Mouse (Mus musculus) hindbrain, embryonic 11.5 days (tissue): ENCODE measurements around the gene Lhx3. TPM values are rescaled to one million over a fixed set of nuclear protein-coding genes. Genes with fewer than 3 reads are reported as not detected.

Experiments used
- ATAC-seq: fragments of 200-750 bp; cut with Nextera tagmentation; 2 replicates; pipeline ENCODE4 v1.8.0; 2017; ENCODE audit warnings: mild to moderate bottlenecking, moderate TSS enrichment, moderate library complexity; ENCODE audit not compliant: low FRiP score
- DNase-seq: peaks from one replicate; pipeline ENCODE4 v3.0.0-alpha.2; 2015; ENCODE audit warnings: low spot score
- H3K27ac ChIP-seq: fragments of 300-500 bp; sonication (generic); 2 replicates; pipeline ENCODE4 v1.5.1; 2014; ENCODE audit warnings: mild to moderate bottlenecking, low read depth, low read length
- H3K27me3 ChIP-seq: fragments of 300-500 bp; sonication (generic); 2 replicates; pipeline ENCODE4 v1.6.1; 2014; ENCODE audit warnings: mild to moderate bottlenecking, low read length, moderate library complexity, mixed read lengths; ENCODE audit not compliant: control insufficient read depth, insufficient read depth
- H3K36me3 ChIP-seq: fragments of 300-500 bp; sonication (generic); 2 replicates; pipeline ENCODE4 v1.6.1; 2014; ENCODE audit warnings: mild to moderate bottlenecking, low read length, moderate library complexity, mixed read lengths; ENCODE audit not compliant: control insufficient read depth, insufficient read depth
- H3K4me1 ChIP-seq: fragments of 300-500 bp; sonication (generic); replicated peaks from 2 replicates; pipeline ENCODE4 v1.6.1; 2014; ENCODE audit warnings: low read length, mixed read lengths; ENCODE audit not compliant: control insufficient read depth, insufficient read depth
- H3K4me2 ChIP-seq: fragments of 300-500 bp; sonication (generic); replicated peaks from 2 replicates; pipeline ENCODE4 v1.6.1; 2014; ENCODE audit warnings: mild to moderate bottlenecking, low read depth, low read length
- H3K4me3 ChIP-seq: fragments of 300-500 bp; sonication (generic); 2 replicates; pipeline ENCODE4 v1.5.1; 2014; ENCODE audit warnings: low read depth, low read length
- H3K9ac ChIP-seq: fragments of 300-500 bp; sonication (generic); 2 replicates; pipeline ENCODE4 v1.6.1; 2014; ENCODE audit warnings: low read depth, low read length
- H3K9me3 ChIP-seq: fragments of 300-500 bp; sonication (generic); 2 replicates; pipeline ENCODE4 v1.6.1; 2016; ENCODE audit warnings: low read length; ENCODE audit not compliant: control insufficient read depth
- WGBS: fragments of 180-500 bp; shearing (Covaris S2); extraction: QIAGEN DNeasy Blood & Tissue Kit; methylation state at CpG from one replicate; pipeline ENCODE4 v1.1.7; 2014; 5-methylcytosine and 5-hydroxymethylcytosine counted together
- polyA plus RNA-seq: library from polyadenylated mRNA; unstranded; fragments of >200 nt; fragmentation: Nextera tagmentation; extraction: Ambion mirVana; gene quantifications from 2 replicates; pipeline ENCODE4 v1.2.1, GENCODE M21; 2014

The Lhx3 gene
- polyA plus RNA-seq, 1 experiment from 2014 or later = 7.4 TPM

- H3K9ac ChIP-seq = no peak overlapping the region
- H3K36me3 ChIP-seq = peaks cover 10% of the 10 kb centered on the region
- no peak for DNase-seq
- H3K27me3 ChIP-seq = peaks cover 40% of the 10 kb centered on the region
- no peaks in the 10 kb centered on the region for H3K9me3 ChIP-seq
- no peak overlapping the region for H3K27ac ChIP-seq
- peaks cover 12% of the 10 kb centered on the region for H3K4me1 ChIP-seq
- WGBS = 81% methylated on average over 3 of the region's 3 CpGs
- H3K4me2 ChIP-seq = no peak overlapping the region
- no peak for ATAC-seq
- H3K4me3 ChIP-seq = no peak overlapping the region
Observed at GRCm38 (mm10) chr2:26209566-26209965, 1.5 kb upstream of the Lhx3 start.

DNA sequence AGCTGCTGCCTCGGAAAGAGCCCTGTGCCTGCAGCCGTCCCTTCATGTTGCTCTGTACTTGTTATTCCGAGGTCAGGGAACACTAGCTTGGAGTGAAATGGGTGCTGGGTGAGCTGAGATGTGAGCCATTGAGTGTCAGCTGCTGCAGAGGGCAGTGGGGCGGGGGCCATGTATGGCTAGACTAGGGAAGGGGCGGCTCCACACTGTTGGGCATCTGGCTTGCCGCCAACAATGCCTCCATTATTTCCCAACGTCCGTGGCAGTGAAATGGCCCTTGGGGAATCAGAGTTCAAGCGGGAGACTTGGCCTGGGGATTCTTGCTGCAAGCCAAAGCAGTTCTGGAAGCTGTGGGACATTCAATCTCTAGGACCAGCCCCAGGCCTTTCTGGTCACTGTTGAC lies 530 bp downstream of the Lhx3 start:
- H3K9ac ChIP-seq = no peak overlapping the region
- peaks cover 59% of the 10 kb centered on the region for H3K27me3 ChIP-seq
- H3K4me1 ChIP-seq = peaks cover 14% of the 10 kb centered on the region
- peak; percentile 57 for DNase-seq
- 10% methylated on average over 9 of the region's 9 CpGs for WGBS
- peak overlapping the region; percentile 30; the same call in 1 of the 2 replicates for H3K27ac ChIP-seq
- H3K4me2 ChIP-seq = peak overlapping the region; percentile 36; the same call in 1 of the 2 replicates
- peak overlapping the region; percentile 17; the same call in 1 of the 2 replicates for H3K4me3 ChIP-seq
- ATAC-seq = peak; percentile 79
- no peaks in the 10 kb centered on the region for H3K9me3 ChIP-seq
- peaks cover 10% of the 10 kb centered on the region for H3K36me3 ChIP-seq

- Histone ChIP-seq H3K4me2 (no peak overlapping the region), H3K9ac (no peak overlapping the region; the same call in 1 of the 2 replicates), H3K9me3 (no peaks in the 10 kb centered on the region), H3K4me3 (no peak overlapping the region), H3K36me3 (peaks cover 4% of the 10 kb centered on the region), H3K27ac (no peak overlapping the region), H3K27me3 (peaks cover 77% of the 10 kb centered on the region), H3K4me1 (peaks cover 24% of the 10 kb centered on the region)
- 12% methylated on average over 10 of the region's 10 CpGs for WGBS
- ATAC-seq (no peak), DNase-seq (peak; percentile 41)
Observed at GRCm38 (mm10) chr2:26205761-26206160, 2.3 kb downstream of the Lhx3 start.

- Histone ChIP-seq H3K9me3 (no peaks in the 10 kb centered on the region), H3K4me3 (no peak overlapping the region), H3K9ac (no peak overlapping the region), H3K36me3 (no peaks in the 10 kb centered on the region; the same call in 1 of the 2 replicates), H3K4me1 (peaks cover 24% of the 10 kb centered on the region), H3K4me2 (no peak overlapping the region), H3K27ac (no peak overlapping the region), H3K27me3 (peaks cover 83% of the 10 kb centered on the region)
- 2% methylated on average over 16 of the region's 16 CpGs for WGBS
- ATAC-seq (no peak), DNase-seq (peak; percentile 69)
Observed at GRCm38 (mm10) chr2:26205126-26205525, 3.0 kb downstream of the Lhx3 start.

DNA sequence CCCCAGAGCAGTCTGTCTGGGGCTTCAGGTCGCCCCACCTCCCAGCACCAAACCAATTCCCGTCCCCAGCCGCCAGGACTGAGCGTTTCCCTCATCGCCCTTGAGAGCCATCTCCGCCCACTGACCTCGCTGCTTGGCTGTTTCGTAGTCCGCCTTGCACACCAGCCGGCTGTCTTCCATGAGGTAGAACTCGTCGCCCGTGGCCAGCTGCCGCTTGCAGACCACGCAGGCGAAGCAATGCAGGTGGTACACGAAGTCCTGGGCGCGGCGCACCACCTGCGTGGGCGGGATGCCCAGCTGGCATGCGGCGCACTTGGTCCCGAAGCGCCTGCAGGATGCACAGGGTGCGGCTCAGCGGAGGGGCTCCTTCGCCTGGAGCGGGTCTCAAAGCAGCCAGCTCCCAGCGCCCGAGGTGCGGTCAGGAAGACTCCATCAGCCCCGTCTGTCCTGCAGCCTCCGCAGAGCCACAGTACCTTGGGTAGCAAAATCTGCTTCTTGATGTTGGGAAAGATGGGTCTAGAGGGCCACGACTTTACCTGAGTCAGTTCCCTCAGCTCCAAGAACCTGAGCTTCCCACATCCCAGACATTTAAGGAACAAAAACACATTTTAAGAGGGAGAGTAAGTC lies 5.1 kb downstream of the Lhx3 start:
- peak; percentile 63 for DNase-seq
- Histone ChIP-seq H3K4me1 (peaks cover 24% of the 10 kb centered on the region), H3K27ac (no peak overlapping the region)

GRCm38 (mm10) chr2:26201926-26202848 lies 5.9 kb downstream of the Lhx3 start:
- no peak for ATAC-seq
- Histone ChIP-seq H3K36me3 (no peaks in the 10 kb centered on the region), H3K4me3 (peak overlapping the region; percentile 13; the same call in 1 of the 2 replicates), H3K27ac (no peak overlapping the region), H3K27me3 (peaks cover 99% of the 10 kb centered on the region), H3K4me2 (peak overlapping the region; percentile 25), H3K4me1 (peaks cover 23% of the 10 kb centered on the region), H3K9ac (no peak overlapping the region), H3K9me3 (no peaks in the 10 kb centered on the region)
- peak; percentile 58 for DNase-seq
- WGBS = under 1% methylated on average over 77 of the region's 77 CpGs

More for the DNA sequence above, 5.1 kb downstream of the Lhx3 start:
- Histone ChIP-seq H3K36me3 (no peaks in the 10 kb centered on the region), H3K4me2 (peak overlapping the region; percentile 19), H3K9me3 (no peaks in the 10 kb centered on the region), H3K4me3 (peak overlapping the region; percentile 13; the same call in 1 of the 2 replicates), H3K27me3 (peaks cover 99% of the 10 kb centered on the region), H3K9ac (no peak overlapping the region)
- 1% methylated on average over 36 of the region's 36 CpGs for WGBS
- no peak for ATAC-seq

- H3K4me2 ChIP-seq = 0 out of 2 replicates have a peak overlapping the region, but pooled peaks have one; percentile 7
- peaks cover 82% of the 10 kb centered on the region for H3K27me3 ChIP-seq
- WGBS = 0% methylated on average over 10 of the region's 10 CpGs
- no peaks in the 10 kb centered on the region for H3K36me3 ChIP-seq
- no peak overlapping the region for H3K4me3 ChIP-seq
- no peaks in the 10 kb centered on the region for H3K9me3 ChIP-seq
- DNase-seq (peak; percentile 59), ATAC-seq (0 out of 2 replicates have a peak, but pooled peaks have one; percentile 33)
- H3K9ac ChIP-seq = no peak overlapping the region
- peaks cover 18% of the 10 kb centered on the region; the same call in 1 of the 2 replicates for H3K4me1 ChIP-seq
- 0 out of 2 replicates have a peak overlapping the region, but pooled peaks have one; percentile 13 for H3K27ac ChIP-seq
Observed at GRCm38 (mm10) chr2:26198488-26198887, 9.6 kb downstream of the Lhx3 start.

DNA sequence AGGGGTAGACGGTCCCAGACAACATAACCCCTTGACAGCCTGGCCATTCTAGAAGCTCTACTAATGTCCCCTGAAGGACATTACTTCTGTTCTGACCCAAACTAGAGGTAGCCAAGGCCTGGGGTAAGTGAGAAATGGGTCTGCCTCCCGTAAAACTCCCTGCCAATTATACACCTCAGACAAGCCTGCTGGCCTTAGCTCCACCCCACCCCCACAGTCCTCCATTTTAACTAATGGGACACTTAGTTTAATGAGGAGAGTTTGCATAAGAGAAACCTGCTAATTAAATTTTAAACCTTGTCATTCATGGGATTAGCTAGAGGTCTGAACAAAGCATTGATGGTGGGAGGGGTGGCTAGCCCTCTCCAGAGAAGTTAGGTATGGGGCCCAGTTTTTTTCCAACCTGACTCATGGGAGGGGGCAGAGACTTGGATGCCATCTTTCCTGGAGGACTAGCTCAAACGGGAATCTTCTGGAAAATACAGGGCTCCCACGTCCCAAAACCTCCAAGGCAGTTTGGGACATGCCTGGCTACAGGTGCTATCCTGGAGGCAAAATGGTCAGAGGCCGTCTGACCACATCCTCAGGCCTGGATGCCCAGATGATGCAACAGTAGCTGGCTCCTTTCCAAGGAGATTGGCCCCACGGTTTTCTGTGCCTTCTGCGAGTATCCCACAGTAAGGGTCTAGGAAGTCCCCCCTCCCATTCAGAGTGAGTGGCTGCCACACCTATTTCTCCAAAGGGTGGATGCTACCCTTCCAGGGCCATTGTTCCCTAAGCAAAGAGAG lies 13.3 kb downstream of the Lhx3 start:
- Histone ChIP-seq H3K27ac (no peak overlapping the region), H3K4me2 (no peak overlapping the region), H3K4me3 (no peak overlapping the region), H3K27me3 (peaks cover 45% of the 10 kb centered on the region), H3K9me3 (no peaks in the 10 kb centered on the region), H3K36me3 (no peaks in the 10 kb centered on the region), H3K9ac (no peak overlapping the region), H3K4me1 (0 out of 2 replicates have a peak, but pooled peaks cover 5% of the 10 kb centered on the region)
- 36% methylated on average over 7 of the region's 7 CpGs for WGBS
- no peak for DNase-seq
- ATAC-seq = no peak
